Mouse (Mus musculus) kidney, adult 2 months (tissue): ENCODE results near the gene Zdhhc22. TPM values are rescaled to one million over a fixed set of nuclear protein-coding genes. Genes with fewer than 3 reads are reported as not detected.

Experiments
- DNase-seq: peaks from one replicate; pipeline ENCODE4 v3.0.0; 2021
- H3K27ac ChIP-seq: fragments of 200-500 bp; 2 replicates; pipeline ENCODE4 v1.5.1; 2012; ENCODE audit warnings: low read depth, low read length, control low read depth, inconsistent platforms; ENCODE audit not compliant: insufficient read depth
- H3K27me3 ChIP-seq: fragments of 200-500 bp; replicated peaks from 2 replicates; pipeline ENCODE4 v1.6.1; 2012; ENCODE audit warnings: mild to moderate bottlenecking, moderate library complexity, low read length, inconsistent platforms; ENCODE audit not compliant: control insufficient read depth, insufficient read depth
- H3K36me3 ChIP-seq: fragments of 200-500 bp; 2 replicates; pipeline ENCODE4 v1.6.1; 2012; ENCODE audit warnings: mild to moderate bottlenecking, moderate library complexity, low read length, inconsistent platforms; ENCODE audit not compliant: control insufficient read depth, insufficient read depth
- H3K4me1 ChIP-seq: fragments of 200-500 bp; 2 replicates; pipeline ENCODE4 v1.6.1; 2011; ENCODE audit warnings: low read length; ENCODE audit not compliant: control insufficient read depth, insufficient read depth
- H3K4me3 ChIP-seq: fragments of 200-500 bp; 2 replicates; pipeline ENCODE4 v1.5.1; 2011; ENCODE audit warnings: mild to moderate bottlenecking, low read depth, low read length, control low read depth; ENCODE audit not compliant: insufficient read depth
- CTCF ChIP-seq: fragments of 200-500 bp; conservative IDR thresholded peaks from 2 replicates; pipeline ENCODE4 v1.5.1; 2011; ENCODE audit warnings: low read depth, mild to moderate bottlenecking, control low read depth, low read length, moderate library complexity, mixed read lengths; ENCODE audit not compliant: insufficient read depth, insufficient read length
- POLR2A ChIP-seq: fragments of 200-500 bp; IDR thresholded peaks from one replicate; pipeline ENCODE4 v1.6.1; 2011; ENCODE audit warnings: low read depth, low read length, control low read depth
- WGBS: fragments of 180-500 bp; shearing (Covaris S2); methylation state at CpG from one replicate; pipeline ENCODE4 v1.1.7; 2018; 5-methylcytosine and 5-hydroxymethylcytosine counted together
- polyA plus RNA-seq: library from polyadenylated mRNA; depleted of rRNA; stranded (reverse); fragments of >200 nt; gene quantifications from 2 replicates; pipeline ENCODE4 v1.2.3, GENCODE M21; 2012

The Zdhhc22 gene
- polyA plus RNA-seq, 1 experiment: 0.14 TPM

DNA sequence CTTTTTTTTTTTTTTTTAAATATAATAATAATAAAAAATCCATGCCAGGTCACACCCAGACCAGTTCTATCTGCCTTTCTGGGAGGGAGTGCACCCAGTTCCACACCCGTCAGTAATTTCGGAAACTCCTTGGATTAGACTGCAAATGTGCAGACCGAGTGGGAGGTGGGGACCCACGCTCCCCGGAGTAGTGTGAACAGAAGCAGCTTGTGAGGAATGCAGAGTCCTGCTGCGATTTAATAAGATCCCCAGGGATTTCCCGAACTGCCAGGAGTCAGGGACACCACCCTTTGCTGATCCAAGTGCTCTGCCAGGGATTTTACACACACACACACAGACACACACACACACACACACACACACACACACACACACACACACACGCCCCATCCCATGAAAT lies 16.5 kb downstream of the Zdhhc22 start:
- WGBS: 43% methylated on average over 8 of the region's 8 CpGs
- no peak for DNase-seq
- Histone ChIP-seq H3K4me1 (peaks cover 4% of the 10 kb centered on the region; the same call in 1 of the 2 replicates), H3K27me3 (no peaks in the 10 kb centered on the region), H3K4me3 (no peak overlapping the region), H3K36me3 (no peaks in the 10 kb centered on the region), H3K27ac (no peak overlapping the region)
- no peak for TF ChIP-seq CTCF

- no peak for TF ChIP-seq CTCF
- no peak for TF ChIP-seq POLR2A
- peak; percentile 92 for DNase-seq
- no peak overlapping the region for H3K4me3 ChIP-seq
- WGBS: 5% methylated on average over 7 of the region's 7 CpGs
- H3K36me3 ChIP-seq: no peaks in the 10 kb centered on the region
- H3K27me3 ChIP-seq: no peaks in the 10 kb centered on the region
- H3K27ac ChIP-seq: no peak overlapping the region
- H3K4me1 ChIP-seq: peaks cover 4% of the 10 kb centered on the region; the same call in 1 of the 2 replicates
Observed at GRCm38 (mm10) chr12:86973216-86973615, 17.0 kb downstream of the Zdhhc22 start.

DNA sequence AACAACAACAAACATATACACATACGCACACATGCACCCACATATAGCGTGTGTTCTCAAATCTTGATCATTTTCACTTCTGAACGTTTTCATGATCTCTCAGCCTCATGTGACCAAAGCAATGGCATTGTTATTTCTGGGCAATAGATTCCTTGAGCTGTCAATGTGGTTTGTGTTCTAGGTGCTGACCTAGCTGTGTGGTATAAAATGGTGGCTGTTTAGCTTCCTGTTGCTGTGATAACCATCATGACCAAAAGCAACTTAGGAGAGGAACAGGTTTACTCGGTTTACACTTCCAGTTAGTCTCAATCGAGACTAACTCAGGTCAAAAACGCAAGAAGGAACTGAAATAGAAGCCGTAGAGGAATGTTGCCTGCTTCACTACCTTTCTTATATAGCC lies 19.1 kb downstream of the Zdhhc22 start:
- WGBS: 90% methylated on average over 7 of the region's 7 CpGs
- Histone ChIP-seq H3K27me3 (no peaks in the 10 kb centered on the region), H3K4me3 (no peak overlapping the region), H3K27ac (no peak overlapping the region), H3K4me1 (peaks cover 4% of the 10 kb centered on the region; the same call in 1 of the 2 replicates), H3K36me3 (no peaks in the 10 kb centered on the region)
- no peak for TF ChIP-seq CTCF
- no peak for TF ChIP-seq POLR2A
- no peak for DNase-seq

DNA sequence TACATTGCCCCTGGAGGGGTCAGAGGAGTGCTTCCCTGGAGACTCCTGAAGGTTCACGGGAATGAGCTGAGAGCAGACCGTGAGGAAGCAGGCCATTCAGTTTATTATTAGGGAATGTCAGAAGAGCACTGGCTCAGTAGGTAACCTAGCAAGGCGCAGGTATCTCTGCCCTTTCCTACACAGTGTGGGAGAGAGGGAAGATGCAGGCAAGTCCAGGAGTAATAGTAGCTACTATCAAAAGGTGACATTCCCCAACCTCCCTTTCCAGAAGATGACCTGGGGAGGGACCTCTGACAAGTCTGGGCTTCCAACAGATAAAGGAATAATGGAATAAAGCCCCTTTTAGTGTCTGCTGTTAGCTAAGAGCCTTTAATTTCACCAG lies 21.0 kb downstream of the Zdhhc22 start:
- Histone ChIP-seq H3K27ac (no peak overlapping the region), H3K27me3 (no peaks in the 10 kb centered on the region), H3K4me3 (no peak overlapping the region), H3K4me1 (peaks cover 4% of the 10 kb centered on the region; the same call in 1 of the 2 replicates), H3K36me3 (no peaks in the 10 kb centered on the region)
- no peak for DNase-seq
- no peak for TF ChIP-seq POLR2A
- no peak for TF ChIP-seq CTCF
- 69% methylated on average over 3 of the region's 3 CpGs for WGBS

DNA sequence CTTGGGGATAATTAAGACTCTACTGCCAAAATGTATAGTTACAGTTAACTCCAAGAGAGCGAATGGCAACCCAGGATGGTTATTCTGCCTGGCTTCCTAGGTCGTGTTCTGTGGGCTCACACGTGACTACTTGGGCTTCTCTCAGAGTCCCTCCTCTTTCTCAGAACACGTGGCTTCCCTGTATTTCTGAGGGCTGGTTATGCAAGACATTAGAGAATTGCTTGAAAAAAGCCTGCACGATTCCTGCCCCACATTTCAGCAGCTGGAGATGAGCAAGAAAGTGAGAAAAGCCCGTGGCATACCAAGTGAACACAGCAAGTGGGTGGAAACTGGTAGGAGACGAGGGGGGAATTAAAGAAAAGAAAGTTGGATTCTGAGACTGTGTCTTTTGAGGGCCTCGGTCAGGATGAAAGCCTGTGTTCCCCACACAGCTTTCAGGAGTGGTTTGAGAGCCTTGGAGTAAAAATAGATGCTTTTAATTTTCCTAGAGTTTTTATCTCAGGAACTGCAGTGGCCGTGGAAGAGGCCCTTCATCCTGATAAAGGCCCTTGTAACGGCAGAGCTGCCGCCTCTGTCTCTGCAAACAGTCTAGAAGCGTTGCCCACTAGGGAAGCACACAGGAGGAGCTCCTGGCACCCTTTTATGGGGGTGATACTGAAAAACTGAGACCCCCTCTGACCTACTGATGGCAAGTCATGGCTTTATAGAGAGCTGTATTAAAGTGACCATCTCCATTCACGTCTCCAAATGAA lies 21.6 kb downstream of the Zdhhc22 start:
- Histone ChIP-seq H3K27ac (no peak overlapping the region), H3K4me3 (no peak overlapping the region), H3K27me3 (no peaks in the 10 kb centered on the region), H3K36me3 (no peaks in the 10 kb centered on the region), H3K4me1 (peaks cover 4% of the 10 kb centered on the region; the same call in 1 of the 2 replicates)
- DNase-seq: no peak
- WGBS: 80% methylated on average over 13 of the region's 13 CpGs
- TF ChIP-seq CTCF (no peak), POLR2A (no peak)

- no peak for TF ChIP-seq POLR2A
- no peak for TF ChIP-seq CTCF
Observed at GRCm38 (mm10) chr12:86965237-86965799, 24.9 kb downstream of the Zdhhc22 start.

DNA sequence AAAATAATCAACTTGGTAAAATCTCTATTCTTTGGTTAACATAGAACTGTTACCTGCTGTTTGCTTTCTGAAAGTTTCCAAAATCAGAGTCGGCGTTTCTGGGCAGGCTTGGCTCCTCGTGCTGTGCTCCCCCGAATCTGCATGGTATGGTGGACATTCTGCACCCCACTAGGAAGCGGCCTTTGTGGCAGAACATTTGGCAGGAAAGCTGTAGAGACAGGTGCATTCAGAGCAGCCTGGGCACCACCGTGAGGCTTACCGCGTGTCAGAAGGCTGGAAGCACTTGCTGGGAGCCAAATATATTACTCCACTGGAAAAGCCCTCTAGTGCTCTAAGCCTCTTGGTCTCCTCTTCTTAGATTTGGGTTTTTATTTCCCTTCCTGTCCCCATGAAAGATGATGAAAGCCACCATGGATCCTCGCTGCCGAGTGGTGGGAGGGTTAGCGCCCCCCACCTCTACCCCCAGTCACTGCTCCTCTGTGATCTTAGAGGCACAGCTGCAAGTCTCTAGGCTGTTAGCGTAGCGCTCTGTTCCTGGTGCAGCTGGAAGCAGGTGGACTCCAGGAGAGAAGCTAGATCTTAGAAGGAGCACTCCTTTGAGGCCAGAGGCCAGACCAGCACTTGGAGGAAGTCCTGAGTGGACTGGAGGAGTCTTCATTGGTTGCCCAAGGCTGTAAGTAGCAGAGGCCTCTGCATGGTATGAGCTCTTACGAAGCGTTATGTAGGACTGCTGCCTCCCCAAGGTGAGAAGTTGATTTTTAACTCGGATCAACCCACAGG lies 25.8 kb downstream of the Zdhhc22 start:
- WGBS: 82% methylated on average over 16 of the region's 16 CpGs
- Histone ChIP-seq H3K4me3 (no peak overlapping the region), H3K4me1 (no peaks in the 10 kb centered on the region), H3K27ac (no peak overlapping the region), H3K27me3 (no peaks in the 10 kb centered on the region), H3K36me3 (peaks cover 3% of the 10 kb centered on the region)
- no peak for DNase-seq
- no peak for TF ChIP-seq POLR2A
- no peak for TF ChIP-seq CTCF

More at GRCm38 (mm10) chr12:86965237-86965799, 24.9 kb downstream of the Zdhhc22 start:
- Histone ChIP-seq H3K27ac (no peak overlapping the region), H3K27me3 (no peaks in the 10 kb centered on the region), H3K4me1 (no peaks in the 10 kb centered on the region), H3K36me3 (peaks cover 3% of the 10 kb centered on the region), H3K4me3 (no peak overlapping the region)
- no peak for DNase-seq
- 91% methylated on average over 4 of the region's 4 CpGs for WGBS
